Mouse (Mus musculus) embryonic stem cell, embryonic (primary cell): ENCODE measurements around the gene Cbx2.

Experiments
- CTCF ChIA-PET, 4 experiments: fragments of 300-600 bp in 2 of 4; fragments of 350-600 bp in 2 of 4; sonication (Branson Sonifier 250); formaldehyde crosslinking; loops; one replicate each; lab custom pipeline; 2022; ENCODE audit warnings: inconsistent platforms in 2 of 4; lab: Charles Lee
- POLR2A ChIA-PET, 4 experiments: fragments of 300-600 bp in 2 of 4; fragments of 350-600 bp in 2 of 4; sonication (Branson Sonifier 250); formaldehyde crosslinking; loops; one replicate each; lab custom pipeline; 2022; ENCODE audit warnings: antibody characterized with exemption in 4 of 4, inconsistent platforms in 1 of 4; lab: Charles Lee

The Cbx2 gene

GRCm38 (mm10) chr11:119046601-119047245 is 24.0 kb downstream of the Cbx2 start:
- CTCF ChIA-PET: interaction anchor here (0.6 to 1.0 kb wide), 22 partner anchors 9 to 1303 kb away, joined by 3 to 9 read pairs (median 4); partner anchors contain the start of genes Cbx2 (in 1 of the 4) and Cbx4 (in 1 of the 4)
- POLR2A ChIA-PET: interaction anchor here (0.5 to 1.5 kb wide), 11 partner anchors 10 to 1187 kb away, joined by 3 to 7 read pairs (median 4); no protein-coding TSS in a partner anchor

- ChIA-PET POLR2A (interaction anchor here (0.5 to 1.3 kb wide), 11 partner anchors 10 to 1609 kb away, joined by 3 to 7 read pairs (median 3); no protein-coding TSS in a partner anchor), CTCF (interaction anchor here (0.6 to 1.0 kb wide), 22 partner anchors 8 to 1302 kb away, joined by 3 to 9 read pairs (median 4); partner anchors contain the start of genes Cbx2 (in 1 of the 4) and Cbx4 (in 1 of the 4))
Measured at GRCm38 (mm10) chr11:119047261-119048132, 24.7 kb downstream of the Cbx2 start.

GRCm38 (mm10) chr11:119048133-119048510 is 25.4 kb downstream of the Cbx2 start:
- POLR2A ChIA-PET: interaction anchor here in 3 of 4 experiments (0.6 to 7.4 kb wide), 4 partner anchors 11 to 1609 kb away, joined by 3 to 100 read pairs (median 3); partner anchors contain the start of gene Cbx4 (in 1 of the 3)
- CTCF ChIA-PET: interaction anchor here in 1 of 4 experiments (0.7 kb wide), 1 partner anchor 34 kb away, joined by 3 read pairs; no protein-coding TSS in a partner anchor

- CTCF ChIA-PET: interaction anchor here in 2 of 4 experiments (0.6 to 4.0 kb wide), 3 partner anchors 31 to 140 kb away, joined by 3 to 19 read pairs (median 3); no protein-coding TSS in a partner anchor
Measured at GRCm38 (mm10) chr11:119050361-119050760, 27.6 kb downstream of the Cbx2 start.

GRCm38 (mm10) chr11:119051426-119051825 is 28.7 kb downstream of the Cbx2 start:
- POLR2A ChIA-PET: interaction anchor here (0.6 to 7.4 kb wide), 11 partner anchors 10 to 1100 kb away, joined by 3 to 100 read pairs (median 12); partner anchors contain the start of genes Cbx4 (in 4 of the 4), Cbx8 (in 2 of the 4), Cbx2 (in 1 of the 4) and Endov (in 1 of the 4)
- CTCF ChIA-PET: interaction anchor here (0.6 to 4.3 kb wide), 34 partner anchors 7 to 275 kb away, joined by 3 to 42 read pairs (median 4); partner anchors contain the start of genes Cbx4 (in 2 of the 4), Cbx2 (in 1 of the 4) and Cbx8 (in 1 of the 4)

More at GRCm38 (mm10) chr11:119050361-119050760, 27.6 kb downstream of the Cbx2 start:
- POLR2A ChIA-PET: interaction anchor here in 3 of 4 experiments (0.7 to 7.4 kb wide), 7 partner anchors 9 to 639 kb away, joined by 3 to 100 read pairs (median 4); partner anchors contain the start of genes Cbx4 (in 2 of the 3), Cbx2 (in 1 of the 3) and Cbx8 (in 1 of the 3)

- ChIA-PET POLR2A (interaction anchor here (0.5 to 7.4 kb wide), 19 partner anchors 9 to 578 kb away, joined by 3 to 100 read pairs (median 7); partner anchors contain the start of genes Cbx4 (in 4 of the 4), Cbx8 (in 3 of the 4), Cbx2 (in 1 of the 4) and Endov (in 1 of the 4)), CTCF (interaction anchor here (0.5 to 4.3 kb wide), 49 partner anchors 8 to 274 kb away, joined by 3 to 42 read pairs (median 4); partner anchors contain the start of genes Cbx4 (in 3 of the 4), Cbx2 (in 2 of the 4), Cbx8 (in 2 of the 4) and Gaa (in 1 of the 4))
Measured at GRCm38 (mm10) chr11:119051927-119052660, 29.3 kb downstream of the Cbx2 start.

GRCm38 (mm10) chr11:119052661-119053256 is 30.0 kb downstream of the Cbx2 start:
- ChIA-PET POLR2A (interaction anchor here (0.5 to 7.4 kb wide), 26 partner anchors 10 to 579 kb away, joined by 3 to 100 read pairs (median 5); partner anchors contain the start of genes Cbx4 (in 4 of the 4) and Cbx8 (in 3 of the 4)), CTCF (interaction anchor here (0.5 to 4.3 kb wide), 43 partner anchors 9 to 340 kb away, joined by 3 to 42 read pairs (median 5); partner anchors contain the start of genes Cbx8 (in 3 of the 4), Cbx2 (in 2 of the 4), Cbx4 (in 2 of the 4) and Gaa (in 1 of the 4))

- CTCF ChIA-PET: interaction anchor here (0.5 to 4.3 kb wide), 30 partner anchors 8 to 503 kb away, joined by 3 to 42 read pairs (median 6); partner anchors contain the start of genes Cbx2 (in 2 of the 4), Cbx4 (in 2 of the 4) and Cbx8 (in 1 of the 4)
- POLR2A ChIA-PET: interaction anchor here (0.5 to 7.4 kb wide), 27 partner anchors 11 to 763 kb away, joined by 3 to 100 read pairs (median 5); partner anchors contain the start of genes Cbx4 (in 4 of the 4), Cbx8 (in 2 of the 4) and Usp36 (in 1 of the 4)
Measured at GRCm38 (mm10) chr11:119053257-119053670, 30.5 kb downstream of the Cbx2 start.

GRCm38 (mm10) chr11:119053738-119054350 is 31.1 kb downstream of the Cbx2 start:
- CTCF ChIA-PET: interaction anchor here (0.6 to 4.3 kb wide), 34 partner anchors 9 to 1135 kb away, joined by 3 to 42 read pairs (median 6); partner anchors contain the start of genes Cbx4 (in 2 of the 4), Cbx2 (in 1 of the 4) and Cbx8 (in 1 of the 4)
- POLR2A ChIA-PET: interaction anchor here in 3 of 4 experiments (0.6 to 7.4 kb wide), 28 partner anchors 11 to 764 kb away, joined by 3 to 100 read pairs (median 5); partner anchors contain the start of genes Cbx4 (in 3 of the 3), Cbx8 (in 2 of the 3) and Usp36 (in 1 of the 3)

GRCm38 (mm10) chr11:119054351-119055345 is 31.9 kb downstream of the Cbx2 start:
- ChIA-PET POLR2A (interaction anchor here in 3 of 4 experiments (0.6 to 7.4 kb wide), 17 partner anchors 12 to 277 kb away, joined by 3 to 100 read pairs (median 3); partner anchors contain the start of genes Cbx4 (in 2 of the 3) and Cbx8 (in 2 of the 3)), CTCF (interaction anchor here (0.6 to 4.3 kb wide), 28 partner anchors 7 to 1134 kb away, joined by 3 to 42 read pairs (median 4); partner anchors contain the start of gene Cbx4 (in 3 of the 4))

GRCm38 (mm10) chr11:119055571-119056131 is 32.9 kb downstream of the Cbx2 start:
- POLR2A ChIA-PET: interaction anchor here in 2 of 4 experiments (0.6 to 7.4 kb wide), 7 partner anchors 14 to 276 kb away, joined by 3 to 100 read pairs (median 54); partner anchors contain the start of genes Cbx4 (in 2 of the 2) and Cbx8 (in 2 of the 2)
- CTCF ChIA-PET: interaction anchor here in 3 of 4 experiments (0.6 to 4.3 kb wide), 11 partner anchors 8 to 220 kb away, joined by 3 to 42 read pairs (median 7); partner anchors contain the start of gene Cbx4 (in 3 of the 3)

- POLR2A ChIA-PET: interaction anchor here (0.6 to 7.1 kb wide), 23 partner anchors 9 to 605 kb away, joined by 3 to 54 read pairs (median 4); partner anchors contain the start of genes Cbx4 (in 2 of the 4), Cbx8 (in 2 of the 4) and Cbx2 (in 1 of the 4)
- CTCF ChIA-PET: interaction anchor here (0.6 to 2.1 kb wide), 10 partner anchors 9 to 192 kb away, joined by 3 to 7 read pairs (median 3); partner anchors contain the start of gene Cbx4 (in 1 of the 4)
Measured at GRCm38 (mm10) chr11:119056301-119057211, 33.8 kb downstream of the Cbx2 start.
